In the genomic region with DNA sequence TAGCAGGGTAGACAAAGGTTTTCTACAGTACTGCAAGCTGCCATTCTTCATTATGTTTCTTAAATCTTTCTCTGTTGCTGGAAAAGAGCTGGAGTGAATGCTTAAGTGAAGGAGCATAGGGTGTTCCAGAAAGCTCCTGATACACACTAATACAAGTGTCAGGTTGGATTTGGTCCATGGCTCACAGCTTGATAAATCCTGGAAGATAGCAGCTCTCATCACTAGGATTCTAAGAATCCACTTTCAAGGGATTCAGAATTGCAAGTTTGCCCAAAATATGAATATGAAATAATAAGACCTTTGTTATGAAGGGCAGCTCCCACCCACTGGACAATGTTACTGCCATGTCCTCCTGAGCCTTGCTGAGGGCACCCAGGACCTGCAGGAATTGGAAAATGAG, we compare ENCODE assay signal across 11 mouse cellular contexts.
"Had no signal": no experiment of that assay in that cellular context is flagged by ENCODE, and none has a peak within 500 bp of the region (broad histone marks: within the 10 kb centered on the region; RNA-seq: fewer than 3 reads in every experiment).

No protein-coding gene starts in this region.

- DNase-seq: kidney, adult 8-10 months; kidney, postnatal 36 days; layer of hippocampus, adult 9-11 months; layer of hippocampus, postnatal 36 days; lung, adult 18-20 months; lung, postnatal 36 days; midbrain, embryonic 14.5 days; right cerebral cortex, adult 18-20 months; right cerebral cortex, postnatal 25 days; thymus, adult 18-20 months; thymus, postnatal 14 days had no signal
